Mouse (Mus musculus): ENCODE measurements around the gene Bcar3.
"Not testable (repeated sequence)": the region's sequence is repeated elsewhere in the genome, so short reads cannot be mapped to it uniquely, and the experiment has no call there.

Bcar3 gene

DNA sequence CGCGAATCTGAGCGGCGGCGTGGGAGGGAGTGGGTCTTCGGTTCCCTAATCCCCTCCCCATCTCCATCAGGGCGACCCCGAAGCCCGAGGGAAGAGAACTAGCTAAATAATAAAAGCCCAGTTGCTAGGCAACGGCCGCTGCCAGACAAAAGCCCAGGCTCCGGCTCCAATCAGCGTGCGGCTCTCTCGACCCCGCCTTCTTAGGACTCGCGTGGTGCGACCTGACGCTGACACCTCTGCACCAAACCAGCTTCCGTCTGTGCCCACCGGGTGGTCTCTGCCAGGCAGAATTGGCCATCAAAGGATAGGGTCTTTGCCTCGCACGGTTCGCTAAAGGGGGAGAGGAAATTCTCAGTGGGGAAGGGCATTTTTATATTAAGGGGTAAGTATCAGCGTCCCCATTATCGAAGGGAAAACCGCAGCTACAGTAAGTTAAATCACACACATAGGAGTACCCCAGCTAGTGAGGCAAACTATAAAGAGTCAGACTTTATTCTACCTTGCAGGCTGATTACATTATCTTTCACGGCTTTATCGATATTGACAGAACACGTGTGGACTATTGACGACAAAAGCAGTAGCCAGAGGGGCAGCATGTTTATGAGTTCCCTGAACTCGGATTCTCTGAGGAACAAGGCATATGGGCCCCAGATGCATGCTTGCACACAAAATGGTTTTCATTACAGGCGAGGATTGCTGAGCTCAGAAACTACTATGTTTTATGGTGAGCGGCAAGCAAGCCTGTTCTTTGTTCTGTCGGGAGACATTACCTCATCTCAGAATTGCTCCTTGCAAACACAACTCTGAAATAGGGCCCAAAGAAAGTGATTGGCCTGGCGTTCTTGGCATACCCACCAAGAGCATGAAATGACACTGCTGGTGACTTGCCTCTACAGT is at the start of gene Bcar3:
Bcar3 (plus strand) TSS at position 183 of the 897 bp plus-strand sequence.
- DNase-seq (ENCODE audit: low spot score in 2 of 2), result peak; percentile 97 to 98

GRCm38 (mm10) chr3:122244759-122245158 is 49.2 kb upstream of the Bcar3 start:
- no peak for DNase-seq (ENCODE audit: low spot score in 2 of 2)

GRCm38 (mm10) chr3:122245215-122245877 is 48.6 kb upstream of the Bcar3 start, which contains the start of gene Gclm:
Gclm (plus strand) TSS chr3:122245557.
- peak; percentile 96 for DNase-seq (ENCODE audit: low spot score in 2 of 2)

DNA sequence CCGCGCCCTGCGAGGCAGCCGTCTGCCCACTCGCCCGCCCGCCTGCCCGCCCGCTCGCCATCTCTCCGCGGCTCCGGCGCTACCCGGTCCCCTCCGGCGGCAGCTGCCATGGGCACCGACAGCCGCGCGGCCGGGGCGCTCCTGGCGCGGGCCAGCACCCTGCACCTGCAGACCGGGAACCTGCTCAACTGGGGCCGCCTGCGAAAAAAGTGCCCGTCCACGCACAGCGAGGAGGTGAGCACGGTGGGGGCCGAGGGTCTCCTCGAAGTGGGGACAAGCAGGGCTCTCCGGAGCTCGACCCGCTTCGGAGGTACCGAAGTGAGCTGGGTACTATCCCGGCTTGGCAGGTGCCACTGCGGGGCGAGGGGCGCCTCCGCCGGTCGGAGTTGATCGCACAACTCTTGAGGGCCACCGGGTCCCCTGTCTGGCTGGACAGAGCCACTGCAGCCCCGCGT is 48.0 kb upstream of the Bcar3 start:
- peak; percentile 65 to 75 for DNase-seq (ENCODE audit: low spot score in 2 of 2)

- DNase-seq (ENCODE audit: low spot score in 2 of 2), result no peak
These were observed 47.5 kb upstream of the Bcar3 start for GRCm38 (mm10) chr3:122246406-122246805.

GRCm38 (mm10) chr3:122246986-122247767 is 46.8 kb upstream of the Bcar3 start:
- no peak for DNase-seq (ENCODE audit: low spot score in 2 of 2)

- no peak for DNase-seq (ENCODE audit: low spot score in 2 of 2)
These were observed 46.2 kb upstream of the Bcar3 start for GRCm38 (mm10) chr3:122247768-122248100.

DNA sequence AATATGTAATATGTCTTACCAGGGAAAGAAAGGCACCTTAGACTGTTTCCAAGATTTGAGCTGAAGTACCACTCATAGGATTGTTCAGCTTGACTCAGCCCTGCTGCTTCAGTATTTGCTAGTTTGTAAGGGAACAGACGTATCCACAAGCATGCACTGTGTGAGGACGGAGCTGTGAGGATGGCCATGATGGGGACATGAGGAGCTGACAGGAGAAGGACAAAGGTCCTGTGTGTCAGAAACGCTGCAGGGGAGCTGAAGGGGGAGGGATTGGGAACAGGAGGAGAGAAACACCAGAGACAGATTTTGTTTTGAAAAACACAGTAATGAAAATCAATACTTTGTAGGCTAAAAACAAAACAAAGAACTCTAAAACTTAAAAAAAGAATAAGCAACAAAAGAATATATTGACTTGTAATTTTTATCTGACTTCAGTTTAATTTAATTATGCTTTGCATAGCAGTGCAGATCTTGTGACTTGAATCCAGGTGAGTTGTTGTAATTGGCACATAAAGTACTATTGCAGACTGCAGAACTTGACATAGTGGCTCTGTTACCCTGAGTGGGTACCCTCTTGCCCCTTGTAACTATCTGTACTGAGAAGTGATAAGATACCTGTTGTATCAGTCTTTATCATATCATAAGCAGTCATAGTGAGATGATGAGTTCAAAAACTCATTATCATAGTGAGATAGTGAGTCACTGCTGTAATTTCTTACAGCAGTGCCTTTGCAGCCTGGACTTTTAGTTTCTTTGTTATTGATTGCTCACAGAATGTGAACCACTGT is 41.3 kb upstream of the Bcar3 start:
- no peak for DNase-seq (ENCODE audit: low spot score in 2 of 2)

- DNase-seq (ENCODE audit: low spot score in 2 of 2), result peak in 1 of 2 experiments; percentile 10
These were observed 39.9 kb upstream of the Bcar3 start for GRCm38 (mm10) chr3:122254050-122254449.

DNA sequence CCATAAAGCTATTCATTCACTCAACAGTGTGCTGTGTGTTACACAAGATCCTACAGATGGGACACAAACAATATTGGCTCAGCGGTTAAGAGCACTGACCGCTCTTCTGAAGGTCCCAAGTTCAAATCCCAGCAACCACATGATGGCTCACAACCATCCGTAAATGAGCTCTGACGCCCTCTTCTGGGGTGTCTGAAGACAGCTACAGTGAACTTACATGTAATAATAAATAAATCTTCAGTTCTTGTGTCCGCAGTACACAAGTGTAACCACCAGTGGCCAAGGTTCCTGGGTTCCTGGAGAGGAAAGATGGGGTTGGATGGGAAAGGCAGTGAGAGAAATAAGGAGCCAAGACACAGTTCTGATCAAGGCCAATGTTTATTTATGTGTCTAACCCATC is 23.9 kb upstream of the Bcar3 start:
- peak in 1 of 2 experiments; percentile 17 for DNase-seq (ENCODE audit: low spot score in 2 of 2)

DNA sequence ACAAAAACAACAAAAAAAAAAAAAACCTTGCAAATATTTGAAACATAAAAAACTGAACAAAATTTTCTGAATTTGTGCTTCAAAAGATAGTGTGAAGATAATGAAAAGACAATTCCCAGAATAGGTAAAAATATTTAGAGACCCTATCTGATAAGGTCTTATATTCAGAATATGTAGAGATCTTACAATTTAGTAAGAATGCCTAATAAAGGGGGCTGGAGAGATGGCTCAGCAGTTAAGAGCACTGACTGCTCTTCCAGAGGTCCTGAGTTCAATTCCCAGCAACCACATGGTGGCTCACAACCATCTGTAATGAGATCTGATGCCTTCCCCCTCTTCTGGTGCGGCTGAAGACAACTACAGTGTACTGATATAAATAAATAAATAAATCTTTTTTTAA is 21.4 kb upstream of the Bcar3 start:
- not testable (repeated sequence) for DNase-seq (ENCODE audit: low spot score in 2 of 2)

DNA sequence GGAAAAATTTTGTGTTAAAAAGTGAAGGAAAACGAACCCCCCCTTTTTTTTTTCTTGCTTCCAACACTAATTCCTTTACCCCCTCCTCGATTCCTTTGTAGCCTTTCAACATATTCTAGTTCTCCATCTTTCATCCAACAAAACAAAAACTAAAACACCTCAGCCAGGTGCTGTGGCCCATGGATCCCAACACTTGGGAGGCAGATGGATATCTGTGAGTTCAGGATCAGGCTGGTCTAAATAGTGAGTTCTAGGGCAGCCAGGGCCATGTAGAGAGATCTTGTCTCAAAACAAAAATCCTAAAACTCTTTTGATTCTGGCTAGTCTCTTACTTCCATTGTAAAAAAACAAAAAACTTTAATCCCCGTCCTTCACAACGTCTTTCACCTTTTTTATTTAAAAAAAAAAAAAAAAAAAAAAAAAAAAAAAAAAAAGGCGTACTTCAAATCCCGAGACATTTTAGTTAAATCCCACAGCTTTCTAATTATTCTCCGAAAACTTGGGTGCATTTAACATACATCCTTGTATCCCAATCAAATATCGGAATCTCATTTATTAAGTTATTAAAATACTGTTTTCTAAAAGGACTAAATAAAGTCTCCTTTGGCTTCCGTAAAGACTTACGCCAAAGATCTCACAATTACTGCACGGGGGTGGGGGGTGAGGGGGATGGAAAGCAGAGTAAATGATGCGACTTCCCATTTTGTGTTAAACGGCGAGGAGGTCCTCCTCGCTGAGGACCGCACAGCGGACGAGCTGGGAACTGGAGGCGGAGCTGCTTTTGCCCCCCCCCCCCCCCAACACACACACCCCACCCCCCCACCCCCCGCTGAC is 20.3 kb upstream of the Bcar3 start:
- peak in 1 of 2 experiments; percentile 14 for DNase-seq (ENCODE audit: low spot score in 2 of 2)

DNA sequence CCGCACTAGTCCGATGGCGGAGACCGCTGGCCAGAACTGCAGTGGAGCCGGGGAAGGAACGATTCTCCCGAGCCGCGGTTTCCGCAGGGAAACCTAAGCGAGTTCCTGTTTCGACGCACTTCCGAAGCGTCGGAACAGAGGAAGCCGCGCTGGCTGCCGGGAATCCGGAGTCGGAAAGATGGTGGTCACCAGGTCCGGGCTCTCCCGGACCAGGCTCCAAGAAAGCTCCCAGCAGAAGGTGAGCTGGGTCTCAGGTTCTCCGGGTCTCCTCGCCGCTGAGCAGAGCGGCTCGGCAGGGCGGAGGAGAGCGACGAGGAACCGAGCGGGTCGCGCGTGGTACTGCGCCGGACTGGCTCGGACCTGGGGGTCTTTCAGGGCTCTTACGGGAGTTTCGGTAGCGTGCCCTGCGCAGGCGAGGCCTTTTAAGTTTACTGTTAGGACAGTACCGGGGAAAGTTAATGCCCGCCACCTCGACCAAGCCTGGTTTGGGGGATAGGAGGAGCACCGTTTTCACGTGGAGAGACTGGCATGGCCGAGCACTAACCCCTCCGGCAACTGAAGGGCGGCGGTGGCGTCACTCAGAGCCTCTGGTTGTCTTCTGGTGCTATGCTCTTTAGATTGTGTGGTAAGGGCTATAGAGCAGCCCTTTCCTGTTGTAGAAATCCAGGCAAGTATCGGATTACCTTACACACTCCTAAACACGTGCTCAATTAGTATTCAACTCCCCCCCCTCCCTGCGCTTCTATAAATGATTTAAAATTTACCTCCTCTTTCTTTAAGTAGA is 19.5 kb upstream of the Bcar3 start, which contains the start of gene Dnttip2:
Dnttip2 (plus strand) TSS at position 148 of the 784 bp plus-strand sequence.
- DNase-seq (ENCODE audit: low spot score in 2 of 2), result peak; percentile 95 to 96

DNA sequence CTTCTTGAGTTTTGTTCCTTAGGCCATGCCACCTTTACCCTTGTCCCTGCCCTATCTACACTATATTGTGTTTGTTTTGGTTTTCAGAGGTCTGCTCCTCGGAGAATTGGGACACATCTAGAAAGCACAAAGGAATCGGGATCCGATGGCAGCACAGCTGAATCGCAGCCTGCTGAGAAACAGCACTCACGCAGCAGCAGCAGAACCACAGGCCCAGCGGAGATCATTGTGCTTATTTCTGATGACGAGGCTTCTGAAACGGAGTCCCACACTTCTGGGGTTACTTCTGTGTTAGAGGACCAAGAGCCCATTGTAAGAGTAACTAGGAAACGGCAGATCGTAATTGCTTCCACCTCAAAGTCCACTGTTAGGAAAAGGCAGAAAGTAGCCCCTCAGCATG is 18.8 kb upstream of the Bcar3 start:
- DNase-seq (ENCODE audit: low spot score in 2 of 2), result peak in 1 of 2 experiments; percentile 19

DNA sequence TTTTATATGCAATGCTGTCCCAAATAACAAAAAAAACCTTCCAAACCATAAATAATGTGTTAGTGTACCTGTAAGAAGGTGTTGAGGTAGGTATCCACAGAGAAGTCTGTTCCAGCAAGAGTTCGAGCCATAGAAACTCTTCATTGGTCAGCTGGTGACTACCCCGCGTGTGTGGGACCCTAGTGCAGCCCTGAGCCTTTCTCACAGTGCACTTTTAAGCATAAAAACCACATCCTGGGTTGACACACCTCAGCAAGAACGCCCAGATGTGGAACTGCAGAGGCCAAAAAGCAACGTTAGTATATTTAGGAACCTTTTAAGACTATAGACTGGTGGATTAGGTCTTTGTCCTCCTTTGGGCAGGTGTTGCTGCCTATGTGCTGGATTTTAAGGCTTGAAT is 6.7 kb upstream of the Bcar3 start:
- DNase-seq (ENCODE audit: low spot score in 2 of 2), result no peak

DNA sequence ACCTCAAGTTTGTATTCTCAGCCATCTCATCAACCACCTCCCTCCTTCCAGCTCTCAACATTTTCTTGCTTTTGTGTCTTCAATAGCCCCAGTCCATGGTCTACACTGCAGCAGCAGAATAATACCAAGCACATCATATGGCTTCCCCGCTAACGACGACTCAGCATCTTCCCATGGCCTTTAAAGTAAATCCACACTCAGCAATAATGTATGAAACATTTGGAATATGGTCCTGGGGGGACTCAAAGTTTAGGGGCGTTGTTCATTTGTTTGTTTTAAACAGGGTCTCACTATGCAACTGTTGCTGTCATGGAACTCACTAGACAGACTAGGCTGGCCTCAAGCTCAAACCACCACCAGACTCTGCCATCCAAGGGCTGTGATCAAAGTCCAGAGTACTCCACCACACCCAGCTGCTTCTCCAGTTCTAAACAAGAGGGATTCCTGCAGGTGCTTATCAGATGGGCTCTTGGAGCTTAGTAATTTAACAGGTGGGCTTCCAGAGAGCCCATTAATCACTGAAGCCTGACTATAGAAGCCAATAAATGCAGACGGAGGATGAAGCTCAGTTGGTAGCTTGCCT is 5.2 kb upstream of the Bcar3 start:
- DNase-seq (ENCODE audit: low spot score in 2 of 2), result no peak

GRCm38 (mm10) chr3:122289344-122289743 is 4.6 kb upstream of the Bcar3 start:
- DNase-seq (ENCODE audit: low spot score in 2 of 2), result not testable (repeated sequence)

DNA sequence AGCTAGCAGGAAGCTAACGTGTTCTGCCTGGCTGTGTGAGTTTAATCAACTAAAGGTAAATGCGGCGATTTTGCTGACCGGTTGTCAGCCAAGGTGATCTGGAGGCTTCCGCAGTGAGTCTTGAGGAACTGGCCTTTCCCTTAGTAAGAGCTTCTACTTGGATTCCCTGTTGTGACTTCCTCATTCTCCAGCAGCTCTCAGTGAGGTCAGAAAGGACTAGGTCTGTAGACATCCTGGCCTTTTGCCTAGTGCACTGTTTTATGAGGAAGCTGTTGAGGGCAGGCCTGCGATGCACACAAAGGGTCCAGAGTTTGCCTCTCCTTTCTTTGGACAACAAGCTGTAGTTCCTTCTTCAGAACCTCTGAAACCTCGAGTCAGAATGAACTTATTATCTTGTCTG is 3.2 kb upstream of the Bcar3 start:
- peak; percentile 58 to 66 for DNase-seq (ENCODE audit: low spot score in 2 of 2)

DNA sequence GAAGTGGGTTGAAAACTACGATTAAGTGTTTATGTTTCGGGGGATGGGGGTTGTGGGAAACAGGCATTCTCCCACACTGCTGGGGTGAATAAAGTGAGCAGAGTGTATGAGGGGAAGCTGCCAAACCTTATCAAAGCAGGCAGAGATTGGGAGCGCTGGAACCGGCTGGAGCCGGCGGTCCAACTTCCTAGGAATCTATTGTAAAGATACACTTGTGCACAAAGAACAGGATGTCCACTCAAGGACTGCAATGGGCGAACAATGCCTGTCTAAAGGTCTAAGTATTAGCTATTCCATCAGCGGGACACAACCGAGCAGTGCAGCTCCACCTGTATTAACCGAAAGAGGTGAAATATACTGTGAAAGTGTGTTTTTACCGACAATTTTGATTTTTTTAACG is 2.1 kb upstream of the Bcar3 start:
- DNase-seq (ENCODE audit: low spot score in 2 of 2), result no peak

Measured in right cerebral cortex, postnatal 10 days (tissue).